Mouse (Mus musculus) lung, adult 2 months (tissue): Measurements from ENCODE around the gene Ankdd1b.

Experiments used
- CTCF ChIP-seq: fragments of 200-500 bp; IDR thresholded peaks from 2 replicates; pipeline ENCODE4 v1.5.1; 2011; ENCODE audit warnings: mild to moderate bottlenecking, low read length, control low read depth; ENCODE audit not compliant: insufficient read depth
- POLR2A ChIP-seq: fragments of 200-500 bp; IDR thresholded peaks from 2 replicates; pipeline ENCODE4 v1.6.1; 2011; ENCODE audit warnings: low read depth, mild to moderate bottlenecking, control low read depth, low read length, borderline replicate concordance; ENCODE audit errors: extremely low read depth

DNA sequence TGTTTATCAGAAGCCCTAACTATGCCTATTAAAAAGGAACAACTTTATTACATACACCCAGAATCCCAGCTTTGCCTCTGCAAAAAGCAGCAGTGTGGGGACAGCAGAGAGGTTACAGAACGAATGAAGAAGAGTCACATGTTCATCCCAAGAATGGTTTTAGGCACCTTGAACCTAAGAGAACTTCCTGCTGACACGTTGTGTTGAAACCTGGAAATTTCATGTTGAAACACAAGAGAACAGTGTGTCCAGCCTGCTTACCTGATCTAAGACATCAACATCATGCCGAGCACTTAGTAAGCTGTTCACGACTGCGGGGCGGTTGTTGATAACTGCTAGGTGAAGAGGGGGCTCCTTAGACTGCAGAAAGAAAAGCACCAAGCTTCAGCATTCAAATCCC, 38.0 kb downstream of the Ankdd1b start:
- TF ChIP-seq POLR2A (no peak), CTCF (no peak)
